Comparison of ENCODE assay signal across 1 mouse cellular context in genomic region chr17:6960349-6960748, GRCm38 (mm10).
TF ChIP-seq lines count a peak whose summit lies in the region.

No protein-coding gene starts in this region.

TF ChIP-seq in MEL, 35 proteins besides CTCF, POLR2A, EP300 and RAD21:
- peak; percentile 38; the same call in 1 of the 2 replicates for TF ChIP-seq BHLHE40 (IDR thresholded peaks at IDR 0.05; ENCODE audit: borderline replicate concordance, low read depth, low read length)
- peak; percentile 43; the same call in 1 of the 2 replicates for TF ChIP-seq USF1 (IDR thresholded peaks at IDR 0.05; ENCODE audit: low read depth, low read length)
